Mouse (Mus musculus) ES-E14 (cell line): ENCODE data around the gene Muc3. TPM values are rescaled to one million over a fixed set of nuclear protein-coding genes. Genes with fewer than 3 reads are reported as not detected.

Experiments
- DNase-seq: peaks from one replicate; pipeline ENCODE4 v3.0.0-alpha.2; 2013; ENCODE audit warnings: low read depth, low spot score
- H3K27ac ChIP-seq: 2 replicates; pipeline ENCODE4 v1.5.1; 2012; ENCODE audit warnings: low read depth, mild to moderate bottlenecking, low read length, moderate library complexity, mixed read lengths; ENCODE audit not compliant: poor library complexity, insufficient read depth, severe bottlenecking
- H3K36me3 ChIP-seq: 2 replicates; pipeline ENCODE4 v1.6.1; 2012; ENCODE audit warnings: mild to moderate bottlenecking, low read length, moderate library complexity, mixed read lengths; ENCODE audit not compliant: control insufficient read depth, poor library complexity, insufficient read depth, severe bottlenecking
- H3K4me1 ChIP-seq, 2 experiments: fragments of 150-350 bp in 1 of 2; sonication (generic) in 1 of 2; 2 replicates each; pipeline ENCODE4 v1.6.1; 2012; ENCODE audit warnings: low read length in 2 of 2, mild to moderate bottlenecking in 1 of 2, mixed read lengths in 1 of 2; ENCODE audit not compliant: control insufficient read depth in 2 of 2, insufficient read depth in 2 of 2, poor library complexity in 1 of 2
- H3K4me3 ChIP-seq, 2 experiments: fragments of 150-350 bp in 1 of 2; sonication (generic) in 1 of 2; 2 replicates each; pipeline ENCODE4 v1.5.1; 2012; ENCODE audit warnings: low read length in 2 of 2, low read depth in 1 of 2, mild to moderate bottlenecking in 1 of 2, mixed read lengths in 1 of 2; ENCODE audit not compliant: insufficient read depth in 1 of 2, poor library complexity in 1 of 2, severe bottlenecking in 1 of 2
- H3K9ac ChIP-seq: 2 replicates; pipeline ENCODE4 v1.6.1; 2012; ENCODE audit warnings: low read depth, mild to moderate bottlenecking, low read length, mixed read lengths; ENCODE audit not compliant: poor library complexity, insufficient read depth, severe bottlenecking
- H3K9me3 ChIP-seq: fragments of 150-350 bp; sonication (generic); 2 replicates; pipeline ENCODE4 v1.6.1; 2012; ENCODE audit warnings: low read depth, mild to moderate bottlenecking, low read length; ENCODE audit not compliant: control insufficient read depth, insufficient read depth
- CHD2 ChIP-seq: IDR thresholded peaks from 2 replicates; pipeline ENCODE4 v1.6.1; 2014; ENCODE audit warnings: mild to moderate bottlenecking, low read depth, low read length, inconsistent platforms
- HCFC1 ChIP-seq: IDR thresholded peaks from 2 replicates; pipeline ENCODE4 v1.6.1; 2012; ENCODE audit warnings: low read length, inconsistent platforms, borderline replicate concordance; ENCODE audit not compliant: insufficient read depth
- MAFK ChIP-seq: IDR thresholded peaks from 2 replicates; pipeline ENCODE4 v1.6.1; 2014; ENCODE audit warnings: mild to moderate bottlenecking, low read depth, low read length, inconsistent platforms; ENCODE audit not compliant: insufficient read depth
- ZC3H11A ChIP-seq: IDR thresholded peaks from 2 replicates; pipeline ENCODE4 v1.6.1; 2012; ENCODE audit warnings: low read depth, mild to moderate bottlenecking, inconsistent platforms, low read length, borderline replicate concordance
- ZNF384 ChIP-seq: IDR thresholded peaks from 2 replicates; pipeline ENCODE4 v1.6.1; 2012; ENCODE audit warnings: low read depth, low read length, inconsistent platforms
- in situ Hi-C, 2 experiments: fragments of 600-800 bp; cut with MboI; formaldehyde crosslinking; loops; one replicate each; pipeline ENCODE4 v1.15.1; 2025; ENCODE audit warnings: low sequenced_read_pairs in 2 of 2, inconsistent platforms in 1 of 2; ENCODE audit not compliant: unreplicated experiment in 2 of 2
- total RNA-seq: library from RNA; depleted of rRNA; stranded (reverse); fragments of 300-350 nt; gene quantifications from 2 replicates; pipeline ENCODE4 v1.2.3, GENCODE M21; 2012

The Muc3 gene
- total RNA-seq, 1 experiment, result 3.1 TPM

- in situ Hi-C loops, result loop anchor here in 1 of 2 experiments (10.0 kb wide), 1 partner anchor 93 kb away; no protein-coding TSS in a partner anchor
- Histone ChIP-seq H3K27ac (no peak overlapping the region), H3K36me3 (peaks cover 2% of the 10 kb centered on the region; the same call in 1 of the 2 replicates), H3K9ac (no peak overlapping the region), H3K4me3 (no peak overlapping the region), H3K9me3 (no peaks in the 10 kb centered on the region), H3K4me1 (peaks cover 2 to 15% of the 10 kb centered on the region in 2 experiments; a peak in 2 of 4 replicates)
- DNase-seq, result no peak
- TF ChIP-seq MAFK (no peak), ZNF384 (no peak), CHD2 (no peak), ZC3H11A (no peak), HCFC1 (no peak)
These were observed 41.0 kb downstream of the Muc3 start for GRCm38 (mm10) chr5:137108111-137108510.

- no peak overlapping the region for H3K4me3 ChIP-seq
These were observed 41.5 kb downstream of the Muc3 start for GRCm38 (mm10) chr5:137107670-137108069.

GRCm38 (mm10) chr5:137107024-137107423, 42.1 kb downstream of the Muc3 start:
- Histone ChIP-seq H3K4me1 (peaks cover 2 to 19% of the 10 kb centered on the region in 2 experiments; a peak in 2 of 4 replicates), H3K9ac (peak overlapping the region; percentile 47; the same call in 1 of the 2 replicates), H3K27ac (no peak overlapping the region), H3K36me3 (peaks cover 2% of the 10 kb centered on the region; the same call in 1 of the 2 replicates), H3K9me3 (no peaks in the 10 kb centered on the region), H3K4me3 (no peak overlapping the region)
- DNase-seq, result peak; percentile 90
- in situ Hi-C loops, result loop anchor here in 1 of 2 experiments (10.0 kb wide), 1 partner anchor 92 kb away; no protein-coding TSS in a partner anchor
- TF ChIP-seq HCFC1 (no peak), ZC3H11A (peak; percentile 75; the same call in 1 of the 2 replicates)

More at GRCm38 (mm10) chr5:137107670-137108069, 41.5 kb downstream of the Muc3 start:
- Histone ChIP-seq H3K9ac (no peak overlapping the region), H3K9me3 (no peaks in the 10 kb centered on the region), H3K27ac (no peak overlapping the region), H3K4me1 (peaks cover 2 to 16% of the 10 kb centered on the region in 2 experiments; a peak in 2 of 4 replicates), H3K36me3 (peaks cover 2% of the 10 kb centered on the region; the same call in 1 of the 2 replicates)
- no peak for DNase-seq
- TF ChIP-seq ZC3H11A, result no peak
- no peak for TF ChIP-seq ZNF384
- no peak for TF ChIP-seq CHD2
- TF ChIP-seq HCFC1, result no peak
- TF ChIP-seq MAFK, result no peak
- in situ Hi-C loops, result loop anchor here in 1 of 2 experiments (10.0 kb wide), 1 partner anchor 93 kb away; no protein-coding TSS in a partner anchor

DNA sequence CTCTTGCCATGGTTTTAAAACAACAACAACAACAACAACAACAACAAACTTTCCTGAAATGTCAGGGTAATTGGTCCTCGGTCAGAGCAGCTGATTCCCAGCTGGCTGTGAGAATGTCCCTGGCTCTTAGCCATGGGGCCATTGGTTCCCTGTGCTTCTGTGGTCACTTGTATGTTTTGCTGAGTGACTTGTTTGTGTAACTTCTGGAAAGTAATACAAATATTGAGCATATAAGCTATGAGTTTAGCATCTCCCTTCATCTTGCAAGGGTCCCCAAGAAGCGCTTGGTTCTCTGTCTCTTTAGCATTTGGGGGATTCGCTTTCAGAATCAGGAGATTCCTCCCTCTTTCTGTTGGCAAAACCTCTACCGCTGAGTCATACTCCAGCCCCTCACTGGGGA, 42.7 kb downstream of the Muc3 start:
- TF ChIP-seq HCFC1 (no peak), ZNF384 (no peak), MAFK (no peak), ZC3H11A (no peak)
- DNase-seq, result no peak
- no peak overlapping the region for H3K9ac ChIP-seq

GRCm38 (mm10) chr5:137103969-137104368, 45.2 kb downstream of the Muc3 start:
- no peaks in the 10 kb centered on the region for H3K9me3 ChIP-seq
- no peaks in the 10 kb centered on the region for H3K36me3 ChIP-seq
- H3K4me1 ChIP-seq, result peaks cover 2 to 15% of the 10 kb centered on the region in 2 experiments; a peak in 2 of 4 replicates
- TF ChIP-seq ZNF384 (no peak), MAFK (no peak), HCFC1 (no peak), ZC3H11A (no peak), CHD2 (no peak)
- no peak overlapping the region for H3K9ac ChIP-seq
- no peak overlapping the region for H3K27ac ChIP-seq
- in situ Hi-C loops, result loop anchor here in 1 of 2 experiments (10.0 kb wide), 1 partner anchor 89 kb away; no protein-coding TSS in a partner anchor
- DNase-seq, result no peak
- H3K4me3 ChIP-seq, result no peak overlapping the region

More for the DNA sequence above, 42.7 kb downstream of the Muc3 start:
- no peak overlapping the region for H3K4me3 ChIP-seq
- H3K4me1 ChIP-seq, result peaks cover 2 to 19% of the 10 kb centered on the region in 2 experiments; a peak in 2 of 4 replicates
- no peaks in the 10 kb centered on the region for H3K9me3 ChIP-seq
- in situ Hi-C loops, result loop anchor here in 1 of 2 experiments (10.0 kb wide), 1 partner anchor 92 kb away; no protein-coding TSS in a partner anchor
- peaks cover 2% of the 10 kb centered on the region; the same call in 1 of the 2 replicates for H3K36me3 ChIP-seq
- H3K27ac ChIP-seq, result no peak overlapping the region
